Mouse (Mus musculus) left cerebral cortex, adult 18-20 months (tissue): Measurements from ENCODE around the gene Bcas3. TPM values are rescaled to one million over a fixed set of nuclear protein-coding genes. Genes with fewer than 3 reads are reported as not detected.
A peak's percentile ranks its signal among the peaks of the same experiment; 100 is the strongest.

Experiments
- DNase-seq, 2 experiments: peaks; one replicate each; pipeline ENCODE4 v3.0.0; 2021 to 2022; ENCODE audit warnings: low spot score in 2 of 2, mixed read lengths in 1 of 2
- total RNA-seq, 2 experiments: library from RNA; stranded (reverse); gene quantifications; 2 replicates each; pipeline ENCODE4 v1.2.3; 2021

The Bcas3 gene
- total RNA-seq, 2 experiments from 2014 or later, result 73.4 to 75.9 TPM

DNA sequence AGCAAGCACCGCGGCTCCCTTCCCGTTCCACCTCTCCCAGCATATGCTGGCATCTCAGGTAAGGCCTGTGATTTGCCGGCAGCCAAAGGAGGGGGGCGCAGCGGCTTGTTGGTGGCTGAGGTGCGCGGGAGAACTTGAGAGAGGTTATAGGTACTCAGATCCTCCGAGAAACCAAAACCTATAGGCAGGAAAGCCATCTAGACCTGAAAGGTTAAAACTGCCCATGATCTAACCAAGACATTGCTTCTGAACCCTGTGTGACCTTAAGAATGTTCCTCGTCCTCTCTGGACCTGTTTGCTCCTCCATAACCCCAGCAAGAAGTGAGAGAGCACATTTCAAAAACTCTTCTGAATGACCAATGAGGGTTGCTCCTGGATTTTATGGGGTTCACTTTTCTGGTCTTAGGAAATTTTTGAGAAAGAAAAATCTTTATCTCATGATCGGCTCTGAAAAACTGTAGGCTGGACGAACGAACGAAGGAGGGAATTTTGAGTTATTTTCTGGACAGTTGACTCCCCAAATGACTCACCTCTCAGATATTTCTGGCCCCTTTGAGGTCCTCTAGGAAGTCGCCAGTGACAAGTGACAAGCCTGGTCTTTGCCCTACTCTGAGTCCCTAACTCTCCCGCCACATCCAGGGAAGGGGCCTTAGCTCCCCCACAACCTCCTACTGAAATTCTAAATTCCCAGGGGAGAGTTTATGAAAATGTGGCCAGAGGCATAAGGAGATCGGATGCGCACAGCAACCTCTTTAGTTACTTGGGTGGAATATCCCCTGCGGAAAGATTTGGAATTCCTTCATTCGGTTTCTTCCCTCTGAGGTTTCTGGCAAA lies 485.7 kb downstream of the Bcas3 start:
- no peak for DNase-seq

DNA sequence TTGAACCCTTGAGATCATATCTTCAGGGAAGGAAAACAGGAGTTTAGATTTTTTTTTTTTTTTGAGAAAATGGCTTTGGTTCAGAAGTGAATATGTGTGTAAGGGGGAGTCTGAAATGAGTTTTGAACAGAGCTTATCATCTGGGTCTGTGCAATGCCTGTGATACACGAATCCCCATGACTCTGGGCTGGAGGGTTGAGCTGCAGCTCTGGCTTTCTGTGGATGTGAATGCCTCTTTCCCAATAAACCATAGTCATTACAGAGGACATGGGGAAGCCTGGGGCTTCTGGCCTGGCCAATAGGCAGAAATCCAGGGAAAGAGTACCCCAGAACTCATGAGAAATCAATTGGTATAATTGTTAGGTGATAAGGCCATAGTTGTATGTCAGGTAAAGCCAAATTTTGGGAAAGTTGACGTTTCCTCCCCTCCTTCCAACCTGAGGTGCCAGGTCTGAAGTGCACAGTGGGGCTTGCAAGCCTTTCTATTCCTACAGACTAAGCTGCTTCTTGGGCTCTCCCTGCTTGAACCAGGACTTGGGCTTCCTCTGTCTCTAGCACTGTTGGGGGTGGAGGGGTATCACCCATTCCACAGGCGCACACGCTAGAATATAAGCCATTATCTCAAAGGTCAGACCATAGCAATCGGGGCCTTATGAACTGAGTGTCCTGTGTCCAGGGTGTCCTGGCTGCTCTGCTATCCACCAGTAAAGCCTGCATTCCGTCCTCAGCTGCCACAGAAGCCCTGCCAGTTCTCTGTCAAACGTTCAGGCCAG lies 486.5 kb downstream of the Bcas3 start:
- no peak for DNase-seq

DNA sequence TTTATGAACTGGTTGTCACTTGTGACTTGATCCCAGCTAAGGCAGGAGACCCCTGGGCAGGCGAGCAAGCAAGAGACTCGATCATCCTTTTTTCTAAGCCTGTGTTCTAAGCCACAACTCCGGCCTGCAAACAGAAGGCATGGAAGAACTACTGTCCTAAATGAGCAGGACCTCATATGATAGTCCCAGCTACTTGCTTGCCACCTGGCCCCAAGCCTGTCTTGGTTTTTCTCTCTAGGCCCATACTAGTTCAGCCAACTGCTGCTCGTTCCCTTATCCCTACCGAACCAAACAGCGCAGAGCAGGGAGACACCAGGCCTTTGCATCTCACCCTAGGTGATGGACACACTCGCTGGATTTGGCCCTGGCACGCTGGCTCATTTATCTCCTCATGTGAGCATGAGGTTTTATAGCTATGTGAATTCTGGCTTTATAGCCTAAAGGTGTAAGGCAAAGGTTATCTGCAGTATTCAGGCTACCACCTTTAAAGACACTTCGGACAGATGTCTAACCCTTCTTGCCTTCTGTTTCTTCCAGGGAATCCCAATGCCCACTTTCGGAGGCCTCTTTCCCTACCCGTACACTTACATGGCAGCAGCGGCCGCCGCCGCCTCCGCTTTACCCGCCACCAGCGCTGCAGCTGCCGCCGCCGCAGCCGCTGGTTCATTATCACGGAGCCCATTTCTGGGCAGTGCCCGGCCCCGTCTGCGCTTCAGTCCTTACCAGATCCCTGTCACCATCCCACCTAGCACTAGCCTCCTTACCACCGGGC lies 487.2 kb downstream of the Bcas3 start:
- no peak for DNase-seq

DNA sequence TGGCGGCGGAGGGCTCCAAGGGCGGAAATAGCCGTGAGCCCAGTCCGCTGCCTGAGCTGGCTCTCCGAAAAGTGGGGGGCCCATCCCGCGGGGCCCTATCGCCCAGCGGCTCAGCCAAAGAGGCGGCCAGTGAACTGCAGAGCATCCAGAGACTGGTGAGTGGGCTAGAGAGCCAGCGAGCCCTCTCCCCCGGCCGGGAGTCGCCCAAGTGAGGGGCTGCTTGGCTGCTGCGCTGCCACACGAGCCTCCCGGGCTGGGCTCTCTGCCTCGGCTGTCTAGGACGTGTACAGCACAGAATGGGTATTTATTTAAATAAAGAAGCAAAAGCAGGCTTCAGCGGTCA lies 487.8 kb downstream of the Bcas3 start:
- no peak for DNase-seq

DNA sequence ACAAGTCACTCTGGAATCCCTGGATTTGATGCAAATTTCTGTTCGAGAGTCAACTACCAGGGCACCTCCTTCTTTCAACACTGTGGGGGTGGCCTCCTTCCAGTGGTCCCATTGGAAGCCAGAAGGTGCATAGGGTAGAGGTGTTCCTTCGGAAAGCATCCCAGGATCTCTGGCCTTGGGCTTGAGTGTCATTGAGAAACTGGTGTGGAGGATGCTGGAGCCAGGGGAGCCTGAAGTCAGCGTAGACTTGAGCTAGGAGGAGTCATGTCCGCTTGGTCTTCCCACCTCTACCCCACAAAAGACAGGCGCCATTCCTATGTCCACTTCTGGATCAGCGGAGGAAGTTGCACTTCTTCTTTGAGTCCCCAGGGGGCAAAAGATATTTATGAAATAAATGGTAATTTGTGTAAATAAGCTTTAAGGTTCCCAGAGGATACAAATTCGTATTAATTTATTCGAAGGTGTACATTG lies 488.3 kb downstream of the Bcas3 start:
- no peak for DNase-seq

DNA sequence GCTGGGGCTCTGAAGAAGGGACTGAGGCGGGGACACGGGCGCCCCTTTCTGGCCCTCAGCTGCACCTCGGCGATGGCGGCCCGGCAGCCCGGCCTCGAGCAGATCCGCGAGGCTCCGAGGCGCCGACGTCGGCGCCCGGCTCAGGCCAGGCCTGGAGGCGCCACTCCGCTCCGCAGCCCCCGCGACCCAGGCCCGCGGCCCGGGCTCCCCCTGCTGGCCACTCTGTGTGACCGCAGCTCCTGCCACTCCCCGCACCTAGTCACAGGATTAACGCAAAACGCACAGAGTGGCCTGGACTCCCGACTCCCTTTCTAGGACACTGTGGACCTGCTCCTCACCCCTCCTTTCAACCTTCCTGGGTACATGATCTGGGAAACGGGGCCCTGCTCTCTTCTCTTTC lies 489.0 kb downstream of the Bcas3 start:
- DNase-seq, result peak in 1 of 2 experiments; percentile 41

DNA sequence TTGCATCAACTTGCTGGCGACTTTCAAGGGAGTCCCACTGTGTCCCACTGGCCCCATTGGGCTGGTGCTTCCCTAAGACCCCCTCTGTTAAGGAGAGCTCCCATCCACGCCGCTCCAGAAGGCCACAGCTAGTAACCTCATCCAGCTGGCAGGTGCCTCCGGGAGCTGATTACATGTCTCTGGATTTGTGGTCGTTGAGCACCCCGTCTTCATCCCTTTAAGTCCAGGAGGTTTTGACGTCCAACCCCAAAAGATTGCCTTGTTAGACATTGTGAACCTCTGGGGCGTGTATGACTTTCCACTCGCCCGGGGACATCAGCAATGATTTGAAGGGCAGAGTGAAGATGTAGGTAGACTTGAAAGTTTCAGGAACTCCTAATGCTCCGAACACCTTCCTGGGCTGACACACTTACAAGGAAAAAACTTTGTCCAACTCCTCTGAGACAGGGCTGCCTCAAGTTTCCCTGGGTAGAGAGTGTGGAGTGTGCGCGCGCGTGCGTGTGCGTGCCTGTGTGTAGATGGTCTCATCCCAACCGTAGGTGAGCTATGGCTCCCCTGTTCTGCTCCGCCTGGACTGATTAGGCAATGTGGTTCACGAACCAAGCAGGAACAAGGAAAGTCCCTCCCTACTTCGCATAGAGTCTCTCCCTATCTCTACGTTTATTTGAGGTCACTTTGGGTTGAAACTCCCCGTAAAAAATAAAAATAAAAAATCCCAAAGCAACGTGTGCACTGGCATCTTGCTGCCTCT lies 489.8 kb downstream of the Bcas3 start:
- no peak for DNase-seq

DNA sequence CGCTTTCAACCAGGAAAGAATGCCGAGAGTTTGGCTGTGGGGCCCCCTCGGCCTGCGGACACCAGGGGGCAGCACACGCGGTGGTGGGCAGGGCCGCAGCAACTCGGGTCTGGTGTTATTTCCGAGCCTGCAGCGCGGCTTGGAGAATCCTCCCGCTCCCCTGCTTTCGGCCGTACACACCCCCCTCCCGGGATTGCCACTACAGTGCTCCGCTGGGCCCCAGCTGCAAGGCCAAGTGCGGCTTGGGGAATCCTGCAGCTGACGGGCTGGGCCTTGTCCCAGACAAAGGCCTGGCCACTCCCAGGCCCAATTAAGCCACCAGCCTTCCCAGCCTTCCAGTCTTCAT lies 490.4 kb downstream of the Bcas3 start:
- DNase-seq, result no peak

DNA sequence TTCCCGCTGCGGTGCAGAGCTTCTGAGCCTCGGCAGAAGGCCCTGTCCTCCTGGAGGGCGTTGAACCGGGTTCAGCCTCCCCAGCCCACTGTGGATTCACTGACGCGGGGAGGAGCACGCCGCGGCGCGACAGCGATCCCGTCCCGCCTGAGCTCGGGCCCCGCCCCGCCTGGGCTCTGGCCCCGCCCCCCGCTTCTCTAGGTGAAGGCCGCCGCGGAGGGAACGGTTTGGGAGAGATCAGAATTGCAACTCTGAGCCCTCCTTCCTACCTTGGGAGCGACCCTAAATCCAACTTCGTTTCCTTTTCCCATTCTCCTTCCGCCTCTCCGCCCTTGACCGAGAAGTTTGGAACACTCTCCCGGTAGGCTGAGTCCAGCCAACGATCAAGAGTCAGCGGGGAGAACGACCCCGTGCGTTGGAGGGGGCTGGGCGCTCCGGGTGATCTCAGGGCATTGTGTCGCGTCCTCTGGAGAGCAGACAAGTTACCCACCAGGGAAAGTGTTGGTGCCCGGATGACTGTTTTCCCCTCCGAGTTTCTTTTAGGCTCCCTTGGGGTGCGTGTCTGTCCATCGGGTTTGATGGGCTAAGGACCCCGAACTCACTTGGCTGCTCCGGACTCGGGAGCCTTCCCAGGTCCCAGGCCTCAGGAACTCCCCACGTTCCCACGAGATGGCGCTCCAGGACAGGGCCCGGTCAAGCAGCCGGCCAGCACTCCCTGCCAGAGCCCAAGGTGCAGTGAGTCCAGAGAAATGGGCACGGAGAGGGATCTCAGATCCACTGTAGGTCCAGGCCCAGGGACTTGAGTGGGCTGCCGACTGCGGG lies 491.4 kb downstream of the Bcas3 start:
- peak; percentile 77 to 86 for DNase-seq

DNA sequence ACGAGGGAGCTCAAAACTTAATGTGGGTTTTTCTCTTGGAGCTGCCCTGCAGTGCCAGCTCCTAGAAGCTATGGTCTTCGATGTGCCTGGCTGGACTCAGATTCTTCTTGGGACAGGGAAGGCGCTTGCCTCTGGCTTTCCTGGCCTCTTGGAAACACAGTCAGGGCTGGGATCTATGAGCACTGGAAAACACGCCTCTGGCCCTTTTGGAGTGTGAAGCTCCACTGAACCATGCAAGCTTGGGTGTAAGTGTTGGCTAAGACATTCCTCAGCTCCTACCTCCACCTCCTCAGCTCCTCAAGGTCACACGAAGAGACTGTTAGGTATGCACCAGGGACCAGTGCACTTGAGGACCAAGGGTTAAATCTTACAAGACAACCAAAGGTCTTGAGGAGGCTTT lies 492.0 kb downstream of the Bcas3 start:
- no peak for DNase-seq

DNA sequence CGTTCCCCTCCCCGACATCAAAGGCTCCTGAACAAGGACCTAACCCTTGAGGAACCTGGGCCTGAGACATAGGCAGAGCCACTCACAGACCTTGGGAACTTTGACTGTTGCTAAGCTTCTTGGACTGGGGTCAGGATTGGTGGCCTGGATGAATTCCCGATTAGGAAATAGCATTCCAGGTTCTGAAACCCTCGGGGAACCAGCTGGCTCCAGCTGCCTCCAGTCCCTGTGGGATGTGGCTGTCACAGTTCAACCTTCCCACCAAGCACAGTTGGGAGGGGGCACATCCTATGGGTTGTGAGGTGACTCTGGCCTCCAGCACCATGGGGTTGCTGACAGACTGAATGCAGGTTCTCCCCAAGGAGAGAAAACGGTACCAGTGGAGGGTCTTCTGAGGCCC lies 493.0 kb downstream of the Bcas3 start:
- no peak for DNase-seq

DNA sequence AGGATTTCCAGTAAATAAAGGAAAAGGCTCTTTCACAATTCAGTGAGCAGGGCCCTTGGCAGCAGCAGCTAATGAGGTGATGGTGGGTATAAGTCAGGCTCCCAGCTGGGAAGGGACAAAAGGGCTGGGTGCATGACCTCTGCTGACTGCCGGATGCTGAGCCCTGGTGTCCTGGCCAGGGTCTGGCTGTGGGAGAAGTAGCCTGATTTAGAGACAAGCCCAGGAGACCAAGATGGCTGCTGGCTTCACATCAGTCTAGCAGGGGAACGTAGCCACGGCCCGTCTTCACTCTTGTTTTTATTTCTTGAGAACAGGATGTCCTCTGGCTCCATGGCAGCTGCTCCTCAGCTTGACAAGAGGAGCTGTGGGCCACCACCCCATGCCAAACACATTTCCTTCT lies 493.5 kb downstream of the Bcas3 start:
- no peak for DNase-seq

DNA sequence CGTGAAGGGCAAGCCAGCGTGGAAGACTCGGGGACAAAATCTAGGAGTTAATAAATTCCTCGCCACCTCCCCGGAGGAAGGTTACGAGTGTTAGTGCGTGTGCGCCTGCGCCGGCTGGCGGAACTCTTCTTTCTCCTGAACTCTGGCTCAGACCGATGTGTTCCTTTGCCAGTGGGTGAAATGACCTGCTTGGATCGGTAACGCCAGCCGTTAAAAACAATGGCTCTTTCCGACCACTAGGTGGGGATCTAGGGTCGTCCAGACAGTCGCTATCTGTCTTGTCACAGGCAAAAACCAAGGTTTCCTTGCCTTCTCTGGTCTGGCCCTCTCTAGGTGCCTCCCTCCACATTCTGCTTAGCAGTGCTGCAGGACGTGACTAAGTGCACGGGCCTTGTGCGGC lies 496.1 kb downstream of the Bcas3 start:
- peak in 1 of 2 experiments; percentile 55 for DNase-seq

DNA sequence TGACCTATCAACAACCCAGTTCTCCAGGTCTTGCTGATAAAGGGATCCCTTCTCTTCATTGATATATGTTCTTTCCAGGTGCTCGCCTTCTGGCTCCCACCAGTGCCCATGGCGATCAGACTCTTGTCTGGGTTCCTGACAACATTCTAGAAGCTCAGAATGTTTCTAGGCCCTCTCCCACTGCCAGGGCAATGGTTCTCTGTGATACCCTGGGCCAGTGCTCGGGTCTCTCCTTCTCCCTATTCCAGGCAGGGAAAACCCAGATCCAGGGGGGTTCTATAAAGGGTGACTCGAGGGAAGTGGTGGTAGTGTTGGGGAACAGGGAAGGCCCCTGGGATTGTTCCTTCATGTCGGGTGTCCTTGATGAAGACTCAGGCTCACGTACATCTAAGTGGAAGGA lies 497.3 kb downstream of the Bcas3 start, which contains the start of gene Gm11444:
Gm11444 (minus strand) TSS at position 101 of the 400 bp plus-strand sequence.
- DNase-seq, result no peak

DNA sequence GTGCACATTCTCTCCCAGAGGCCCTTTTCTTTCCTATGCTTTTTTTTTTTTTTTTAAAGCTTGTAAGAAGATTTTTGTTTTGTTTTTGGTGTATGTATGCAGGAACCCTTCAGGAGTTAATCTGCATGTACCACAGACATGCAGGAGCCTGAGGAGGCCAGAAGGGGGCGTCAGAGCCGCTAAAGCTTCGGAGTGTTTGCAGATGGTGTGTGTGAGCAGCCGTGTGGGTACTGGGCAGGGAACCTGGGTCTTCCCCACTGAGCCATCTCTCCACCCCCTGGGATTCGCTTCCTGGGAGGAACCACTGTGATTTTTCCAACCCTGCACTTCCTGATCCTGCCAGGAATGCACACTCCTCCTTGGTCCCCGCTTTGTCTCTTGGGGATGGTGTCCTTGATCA lies 497.8 kb downstream of the Bcas3 start:
- no peak for DNase-seq

DNA sequence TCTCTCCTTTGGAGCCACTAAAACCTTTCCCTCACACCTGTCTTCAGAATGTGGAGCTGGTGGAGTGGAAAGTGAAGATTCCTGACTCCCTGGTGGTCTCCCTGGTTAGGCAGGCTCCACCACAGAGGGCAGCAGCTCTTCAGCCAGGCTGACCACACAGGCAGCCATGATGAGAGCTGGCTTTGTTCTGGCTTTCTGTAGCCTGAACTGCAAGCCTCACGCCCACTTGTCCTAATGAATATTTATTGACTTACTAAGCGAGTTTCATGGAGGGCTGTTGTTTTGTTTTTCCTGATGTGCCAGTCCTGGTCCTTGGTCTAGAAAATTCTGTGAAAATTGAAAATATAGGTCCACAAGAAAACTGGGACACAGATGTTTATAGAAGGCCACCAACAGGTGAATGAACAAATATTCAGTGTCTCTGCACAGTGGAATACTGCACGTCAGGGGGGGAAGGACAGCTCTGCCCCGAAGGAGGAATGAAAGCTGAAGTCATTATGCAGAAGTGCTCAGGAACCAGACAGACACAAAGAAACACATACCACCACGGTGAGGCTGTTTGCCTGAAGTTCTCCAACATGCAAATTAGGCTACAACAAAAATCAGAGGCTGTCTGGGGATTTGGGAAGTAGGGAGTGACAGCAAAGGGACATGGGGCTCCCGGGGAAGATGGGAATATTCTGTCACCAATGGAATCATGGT lies 505.2 kb downstream of the Bcas3 start:
- DNase-seq, result no peak

DNA sequence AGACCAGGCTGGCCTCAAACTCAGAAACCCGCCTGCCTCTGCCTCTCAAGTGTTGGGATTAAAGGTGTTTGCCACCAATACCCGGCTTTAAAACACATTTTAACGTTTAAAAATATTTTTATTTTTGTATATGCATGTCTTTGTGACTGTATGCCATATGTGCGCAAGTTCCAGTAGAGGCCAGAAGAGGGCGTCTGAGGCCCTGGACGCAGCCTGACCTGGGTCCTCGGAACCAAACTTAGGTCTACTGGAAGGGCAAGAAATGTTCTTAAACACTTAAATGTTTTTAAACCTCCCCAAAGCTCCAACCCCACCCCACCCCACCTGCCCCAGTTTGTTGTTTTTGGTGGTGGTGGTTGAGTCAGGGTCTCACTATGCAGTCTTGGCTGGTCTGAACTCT lies 511.4 kb downstream of the Bcas3 start:
- no peak for DNase-seq
